Mouse (Mus musculus) lung, adult 18-20 months (tissue): ENCODE measurements around the gene Nfkbid.
"Not testable (repeated sequence)": the region's sequence is repeated elsewhere in the genome, so short reads cannot be mapped to it uniquely, and the experiment has no call there.

Experiments
- DNase-seq, 2 experiments: peaks; one replicate each; pipeline ENCODE4 v3.0.0; 2022; ENCODE audit warnings: mixed read lengths in 2 of 2

The Nfkbid gene

DNA sequence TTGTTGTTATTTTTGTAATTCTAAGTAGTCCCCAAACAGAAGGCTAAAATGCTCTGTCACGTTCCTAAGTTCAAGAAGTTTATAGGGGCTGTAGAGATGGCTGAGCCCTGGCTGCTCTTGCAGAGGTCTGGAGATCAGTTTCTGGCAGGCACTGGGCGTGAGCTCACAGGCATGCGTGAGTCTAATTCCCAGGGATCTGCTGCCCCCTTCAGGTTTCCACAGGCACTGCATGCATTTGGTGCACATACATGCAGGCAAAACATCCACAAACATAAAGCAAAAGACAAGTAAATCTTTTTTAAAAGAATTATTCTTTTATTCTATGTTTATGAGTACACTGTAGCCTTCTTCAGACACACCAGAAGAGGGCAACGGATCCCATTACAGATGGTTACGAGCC lies 50.9 kb downstream of the Nfkbid start:
- DNase-seq = no peak

GRCm38 (mm10) chr7:30474999-30475398 lies 53.5 kb downstream of the Nfkbid start:
- no peak for DNase-seq

- not testable (repeated sequence) for DNase-seq
Measured at GRCm38 (mm10) chr7:30476136-30476535, 54.6 kb downstream of the Nfkbid start.

DNA sequence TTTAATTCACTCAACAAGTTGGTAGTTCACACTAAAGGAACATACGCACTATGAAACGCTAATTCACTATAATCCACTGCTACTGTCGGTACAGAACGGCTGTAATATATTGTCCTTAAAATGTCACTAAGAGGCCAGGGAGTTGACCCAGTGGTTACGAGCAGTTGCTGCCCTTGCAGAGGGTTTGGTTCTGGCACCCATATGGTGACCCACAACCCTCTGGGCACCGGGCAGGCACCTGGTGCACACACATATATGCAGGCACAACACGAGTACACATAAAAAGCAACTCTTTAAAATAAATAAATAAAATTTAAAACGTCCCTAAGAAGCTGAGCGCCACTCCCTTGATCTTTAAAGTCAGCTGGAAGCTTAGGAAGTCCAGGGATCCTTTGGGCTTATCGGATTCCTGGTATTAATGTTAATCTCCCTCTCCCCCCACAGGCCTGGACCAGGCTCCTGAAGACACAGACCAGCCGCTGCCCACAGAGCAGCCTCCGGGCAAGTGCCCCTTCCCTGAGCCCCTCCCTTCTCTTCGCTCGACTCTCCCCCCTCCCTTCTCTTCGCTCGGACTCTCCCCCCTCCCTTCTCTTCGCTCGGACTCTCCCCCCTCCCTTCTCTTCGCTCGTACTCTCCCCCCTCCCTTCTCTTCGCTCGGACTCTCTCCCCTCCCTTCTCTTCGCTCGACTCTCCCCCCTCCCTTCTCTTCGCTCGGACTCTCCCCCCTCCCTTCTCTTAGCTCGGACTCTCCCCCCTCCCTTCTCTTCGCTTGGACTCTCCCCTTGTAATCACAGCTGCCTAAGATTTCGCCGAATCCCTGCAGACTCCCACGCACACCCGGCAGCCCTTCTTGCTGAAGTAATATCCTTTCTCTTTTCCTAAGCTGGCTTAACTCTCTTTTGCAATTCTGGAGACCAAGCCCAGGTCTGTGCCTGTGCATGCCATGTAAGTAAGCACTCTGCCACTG lies 56.2 kb downstream of the Nfkbid start:
- DNase-seq = no peak
